Mouse (Mus musculus) ES-E14 (cell line): Measurements from ENCODE around the gene Cdh26. TPM values are rescaled to one million over a fixed set of nuclear protein-coding genes. Genes with fewer than 3 reads are reported as not detected.

Experiments used
- DNase-seq: peaks from one replicate; pipeline ENCODE4 v3.0.0-alpha.2; 2013; ENCODE audit warnings: low read depth, low spot score
- H3K27ac ChIP-seq: 2 replicates; pipeline ENCODE4 v1.5.1; 2012; ENCODE audit warnings: low read depth, mild to moderate bottlenecking, low read length, moderate library complexity, mixed read lengths; ENCODE audit not compliant: poor library complexity, insufficient read depth, severe bottlenecking
- H3K36me3 ChIP-seq: 2 replicates; pipeline ENCODE4 v1.6.1; 2012; ENCODE audit warnings: mild to moderate bottlenecking, low read length, moderate library complexity, mixed read lengths; ENCODE audit not compliant: control insufficient read depth, poor library complexity, insufficient read depth, severe bottlenecking
- H3K4me1 ChIP-seq, 2 experiments: fragments of 150-350 bp in 1 of 2; sonication (generic) in 1 of 2; 2 replicates each; pipeline ENCODE4 v1.6.1; 2012; ENCODE audit warnings: low read length in 2 of 2, mild to moderate bottlenecking in 1 of 2, mixed read lengths in 1 of 2; ENCODE audit not compliant: control insufficient read depth in 2 of 2, insufficient read depth in 2 of 2, poor library complexity in 1 of 2
- H3K4me3 ChIP-seq, 2 experiments: fragments of 150-350 bp in 1 of 2; sonication (generic) in 1 of 2; 2 replicates each; pipeline ENCODE4 v1.5.1; 2012; ENCODE audit warnings: low read length in 2 of 2, low read depth in 1 of 2, mild to moderate bottlenecking in 1 of 2, mixed read lengths in 1 of 2; ENCODE audit not compliant: insufficient read depth in 1 of 2, poor library complexity in 1 of 2, severe bottlenecking in 1 of 2
- H3K9ac ChIP-seq: 2 replicates; pipeline ENCODE4 v1.6.1; 2012; ENCODE audit warnings: low read depth, mild to moderate bottlenecking, low read length, mixed read lengths; ENCODE audit not compliant: poor library complexity, insufficient read depth, severe bottlenecking
- H3K9me3 ChIP-seq: fragments of 150-350 bp; sonication (generic); 2 replicates; pipeline ENCODE4 v1.6.1; 2012; ENCODE audit warnings: low read depth, mild to moderate bottlenecking, low read length; ENCODE audit not compliant: control insufficient read depth, insufficient read depth
- CHD2 ChIP-seq: IDR thresholded peaks from 2 replicates; pipeline ENCODE4 v1.6.1; 2014; ENCODE audit warnings: mild to moderate bottlenecking, low read depth, low read length, inconsistent platforms
- HCFC1 ChIP-seq: IDR thresholded peaks from 2 replicates; pipeline ENCODE4 v1.6.1; 2012; ENCODE audit warnings: low read length, inconsistent platforms, borderline replicate concordance; ENCODE audit not compliant: insufficient read depth
- MAFK ChIP-seq: IDR thresholded peaks from 2 replicates; pipeline ENCODE4 v1.6.1; 2014; ENCODE audit warnings: mild to moderate bottlenecking, low read depth, low read length, inconsistent platforms; ENCODE audit not compliant: insufficient read depth
- ZC3H11A ChIP-seq: IDR thresholded peaks from 2 replicates; pipeline ENCODE4 v1.6.1; 2012; ENCODE audit warnings: low read depth, mild to moderate bottlenecking, inconsistent platforms, low read length, borderline replicate concordance
- ZNF384 ChIP-seq: IDR thresholded peaks from 2 replicates; pipeline ENCODE4 v1.6.1; 2012; ENCODE audit warnings: low read depth, low read length, inconsistent platforms
- in situ Hi-C, 2 experiments: fragments of 600-800 bp; cut with MboI; formaldehyde crosslinking; loops; one replicate each; pipeline ENCODE4 v1.15.1; 2025; ENCODE audit warnings: low sequenced_read_pairs in 2 of 2, inconsistent platforms in 1 of 2; ENCODE audit not compliant: unreplicated experiment in 2 of 2
- total RNA-seq: library from RNA; depleted of rRNA; stranded (reverse); fragments of 300-350 nt; gene quantifications from 2 replicates; pipeline ENCODE4 v1.2.3, GENCODE M21; 2012

Cdh26 gene
- total RNA-seq, 1 experiment, result 0.22 TPM

GRCm38 (mm10) chr2:178416427-178416826, 13.9 kb upstream of the Cdh26 start:
- H3K9me3 ChIP-seq, result no peaks in the 10 kb centered on the region
- no peaks in the 10 kb centered on the region for H3K36me3 ChIP-seq
- H3K27ac ChIP-seq, result no peak overlapping the region
- TF ChIP-seq ZNF384, result no peak
- TF ChIP-seq MAFK, result no peak
- no peak for TF ChIP-seq ZC3H11A
- TF ChIP-seq HCFC1, result no peak
- no peak for TF ChIP-seq CHD2
- no peak overlapping the region for H3K9ac ChIP-seq
- peaks cover 3 to 4% of the 10 kb centered on the region in 2 experiments; a peak in 3 of 4 replicates for H3K4me1 ChIP-seq
- DNase-seq, result no peak
- no peak overlapping the region for H3K4me3 ChIP-seq
- in situ Hi-C loops, result no loop called here

DNA sequence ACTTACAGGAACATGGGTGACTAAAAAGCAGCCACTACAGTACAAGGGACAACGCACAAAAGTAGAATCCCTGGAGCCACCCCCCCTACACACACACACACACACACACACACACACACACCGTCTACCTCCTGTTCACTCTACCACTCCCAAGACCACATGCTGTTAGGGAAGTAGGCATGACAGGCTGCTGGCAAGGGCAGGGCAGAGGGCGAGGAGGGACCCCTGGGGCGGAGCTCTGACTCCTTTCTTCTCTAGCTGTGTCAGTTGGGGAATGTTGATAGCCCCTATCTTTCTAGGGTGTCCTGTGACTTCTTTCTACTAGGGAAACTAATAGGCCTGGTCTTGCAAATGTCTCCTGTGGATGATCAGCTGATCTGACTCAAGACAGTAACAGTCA, 13.4 kb upstream of the Cdh26 start:
- peaks cover 3 to 4% of the 10 kb centered on the region in 2 experiments; a peak in 3 of 4 replicates for H3K4me1 ChIP-seq
- no peak overlapping the region for H3K4me3 ChIP-seq
- H3K27ac ChIP-seq, result no peak overlapping the region
- no peaks in the 10 kb centered on the region for H3K36me3 ChIP-seq
- TF ChIP-seq CHD2 (no peak), ZC3H11A (no peak), HCFC1 (no peak), MAFK (no peak), ZNF384 (no peak)
- in situ Hi-C loops, result no loop called here
- no peak for DNase-seq
- no peaks in the 10 kb centered on the region for H3K9me3 ChIP-seq
- no peak overlapping the region for H3K9ac ChIP-seq

GRCm38 (mm10) chr2:178420576-178420975, 9.8 kb upstream of the Cdh26 start:
- H3K36me3 ChIP-seq, result no peaks in the 10 kb centered on the region
- H3K4me1 ChIP-seq, result peaks cover 0 to 2% of the 10 kb centered on the region in 2 experiments; a peak in 1 of 4 replicates
- no peak for DNase-seq
- H3K9me3 ChIP-seq, result no peaks in the 10 kb centered on the region
- H3K9ac ChIP-seq, result no peak overlapping the region
- in situ Hi-C loops, result no loop called here
- TF ChIP-seq CHD2 (no peak), HCFC1 (no peak), ZNF384 (no peak), MAFK (no peak), ZC3H11A (no peak)
- no peak overlapping the region for H3K27ac ChIP-seq
- H3K4me3 ChIP-seq, result no peak overlapping the region

DNA sequence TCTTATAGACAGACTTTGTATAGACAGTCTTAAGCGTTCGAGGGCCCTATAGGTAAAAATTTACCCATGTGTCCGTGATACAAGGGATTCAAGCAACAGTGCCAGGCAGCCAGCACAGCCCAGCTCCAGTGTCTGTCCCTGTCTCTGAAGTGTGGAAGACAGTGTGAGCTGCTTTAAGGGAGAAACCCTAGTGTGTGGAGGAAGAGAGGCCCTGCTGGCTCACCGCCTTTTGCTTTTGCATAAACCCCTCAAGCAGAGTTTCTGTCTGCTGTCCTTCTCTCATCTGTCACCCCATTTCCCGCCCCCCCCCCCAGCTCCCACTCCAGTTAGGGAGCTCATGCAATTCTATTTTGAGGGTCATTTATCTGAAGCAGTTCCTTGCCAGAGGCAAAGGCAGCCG, 8.7 kb upstream of the Cdh26 start:
- TF ChIP-seq ZNF384 (no peak), MAFK (no peak), CHD2 (no peak), ZC3H11A (no peak), HCFC1 (no peak)
- H3K9me3 ChIP-seq, result no peaks in the 10 kb centered on the region
- no peak overlapping the region for H3K27ac ChIP-seq
- H3K9ac ChIP-seq, result no peak overlapping the region
- H3K4me3 ChIP-seq, result no peak overlapping the region
- H3K4me1 ChIP-seq, result peaks cover 0 to 2% of the 10 kb centered on the region in 2 experiments; a peak in 1 of 4 replicates
- DNase-seq, result no peak
- no peaks in the 10 kb centered on the region for H3K36me3 ChIP-seq
- in situ Hi-C loops, result no loop called here

- Histone ChIP-seq H3K9me3 (no peaks in the 10 kb centered on the region), H3K27ac (no peak overlapping the region), H3K36me3 (no peaks in the 10 kb centered on the region), H3K4me1 (no peaks in the 10 kb centered on the region), H3K4me3 (no peak overlapping the region), H3K9ac (no peak overlapping the region)
- DNase-seq, result no peak
- in situ Hi-C loops, result no loop called here
- TF ChIP-seq HCFC1 (no peak), CHD2 (no peak), ZNF384 (no peak), MAFK (no peak), ZC3H11A (no peak)
Observed at GRCm38 (mm10) chr2:178422186-178422585, 8.1 kb upstream of the Cdh26 start.
